ENCODE assay signal across 8 mouse cellular contexts in the genomic region with DNA sequence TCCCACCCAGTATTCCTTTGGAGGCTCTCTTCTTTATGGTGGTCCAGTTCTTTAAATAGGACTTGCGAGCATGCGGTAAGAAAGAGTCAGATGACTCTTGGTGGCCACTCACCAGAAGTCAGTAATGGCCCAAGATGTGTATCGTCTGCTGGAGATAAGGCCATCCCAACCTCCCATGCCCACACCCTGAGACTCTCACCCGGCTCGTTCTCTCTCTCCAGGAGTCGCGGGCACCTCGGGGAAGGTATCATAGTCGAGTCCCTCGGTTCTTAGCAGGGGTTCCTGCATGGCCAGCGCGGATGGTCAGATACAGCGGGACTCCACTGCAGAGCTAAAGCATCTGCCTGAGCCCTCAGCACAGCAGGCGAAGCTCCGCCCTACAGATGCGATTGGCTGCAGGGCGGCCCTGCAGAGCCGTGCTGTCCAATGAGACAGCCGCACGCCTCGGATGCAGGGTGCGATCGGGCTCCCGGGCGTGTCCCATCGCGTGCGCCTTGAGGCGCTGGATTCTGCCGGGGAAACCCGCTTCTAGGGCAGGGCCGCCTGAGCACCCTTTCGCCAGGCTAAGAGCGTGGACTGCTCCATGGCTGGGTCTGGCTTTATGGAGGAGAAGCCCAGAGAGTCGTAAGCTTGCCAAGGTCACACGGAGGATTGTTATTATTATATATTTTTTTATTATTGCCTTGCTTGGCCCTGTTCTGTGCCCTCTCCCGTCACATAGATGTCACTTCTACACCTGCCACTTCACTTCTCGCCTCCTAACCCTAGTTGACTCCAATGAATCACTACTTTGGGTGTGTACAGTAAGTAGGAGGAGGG. TPM values are rescaled to one million over a fixed set of nuclear protein-coding genes. Genes with fewer than 3 reads are reported as not detected.
DNase-seq lines count a peak whose midpoint lies in the region; ATAC-seq and TF ChIP-seq lines count a peak whose summit lies in the region.

A gene (minus strand): TSS at position 381 of the 819 bp plus-strand sequence.

- no peaks in the 10 kb centered on the region for H3K27me3 ChIP-seq in forebrain, postnatal 0 days (ENCODE audit: insufficient read depth, low read length)
- 0 out of 2 replicates have a peak, but pooled peaks cover 8% of the 10 kb centered on the region for H3K27me3 ChIP-seq in lung, embryonic 14.5 days (ENCODE audit: insufficient read depth, low read length)

- no peak within 1 kb of the TSS for H3K9ac ChIP-seq in ES-E14 (ENCODE audit: insufficient read depth, low read depth, low read length, poor library complexity, severe bottlenecking)
- peak within 1 kb of the TSS; percentile 66 for H3K9ac ChIP-seq in forebrain, postnatal 0 days
- 0 out of 2 replicates have a peak within 1 kb of the TSS, but pooled peaks have one; percentile 5 for H3K9ac ChIP-seq in lung, embryonic 14.5 days

- H3K9me3 ChIP-seq in ES-E14 (ENCODE audit: control insufficient read depth, insufficient read depth, low read depth, low read length) = no peaks in the 10 kb centered on the region
- no peaks in the 10 kb centered on the region for H3K9me3 ChIP-seq in forebrain, postnatal 0 days (ENCODE audit: low read length)
- H3K9me3 ChIP-seq in lung, embryonic 14.5 days (ENCODE audit: low read depth, low read length) = no peaks in the 10 kb centered on the region

- peaks cover 1 to 3% of the 10 kb centered on the region in 2 experiments; a peak in 1 of 4 replicates for H3K4me1 ChIP-seq in ES-E14 (ENCODE audit: control insufficient read depth in 2 of 2, insufficient read depth in 2 of 2, low read length in 2 of 2, poor library complexity in 1 of 2)
- H3K4me1 ChIP-seq in forebrain, postnatal 0 days (ENCODE audit: insufficient read depth) = peaks cover 11% of the 10 kb centered on the region; the same call in 1 of the 2 replicates
- peaks cover 3% of the 10 kb centered on the region; the same call in 1 of the 2 replicates for H3K4me1 ChIP-seq in lung, embryonic 14.5 days (ENCODE audit: insufficient read depth)

- ATAC-seq in forebrain, postnatal 0 days = peak; percentile 100
- ATAC-seq in lung, embryonic 14.5 days (ENCODE audit: insufficient read depth) = peak; percentile 99
- ATAC-seq in neutrophil, adult 5-6 weeks (ENCODE audit: extremely low read depth, insufficient number of reproducible peaks, low FRiP score, poor library complexity, severe bottlenecking) = peak; percentile 84

- no peak for TF ChIP-seq CTCF in forebrain, postnatal 0 days (IDR thresholded peaks at IDR 0.05; ENCODE audit: low read depth)
- TF ChIP-seq CTCF in layer of hippocampus, adult 2 months (conservative IDR thresholded peaks at IDR 0.05) = no peak
- TF ChIP-seq CTCF in lung, embryonic 14.5 days (IDR thresholded peaks at IDR 0.05; ENCODE audit: low read depth) = no peak

- in situ Hi-C loops in ES-E14 (cut with MboI; ENCODE audit: low sequenced_read_pairs in 2 of 2, unreplicated experiment in 2 of 2) = no loop called here

- H3K4me3 ChIP-seq in ES-E14 (ENCODE audit: insufficient read depth in 1 of 2, low read depth in 1 of 2, low read length in 2 of 2, poor library complexity in 1 of 2, severe bottlenecking in 1 of 2) = peak within 1 kb of the TSS in 1 of 2 experiments; percentile 56; a peak in 2 of 4 replicates
- H3K4me3 ChIP-seq in forebrain, postnatal 0 days (ENCODE audit: low read depth, low read length) = peak within 1 kb of the TSS; percentile 43
- peak within 1 kb of the TSS; percentile 73 for H3K4me3 ChIP-seq in layer of hippocampus, adult 2 months
- peak within 1 kb of the TSS; percentile 3 for H3K4me3 ChIP-seq in lung, embryonic 14.5 days (ENCODE audit: low read depth, low read length)

- DNase-seq in ES-E14 (ENCODE audit: low read depth, low spot score) = peak; percentile 67
- peak; percentile 93 to 97 for DNase-seq in cerebellum, adult 18-20 months
- peak; percentile 94 for DNase-seq in forebrain, postnatal 0 days
- peak; percentile 86 for DNase-seq in heart, postnatal 4 days
- DNase-seq in layer of hippocampus, adult 2 months (ENCODE audit: low spot score in 2 of 2) = peak; percentile 88 to 91
- DNase-seq in lung, embryonic 14.5 days = peak; percentile 94
- peak; percentile 89 for DNase-seq in testis, postnatal 14 days (ENCODE audit: low spot score)

- no peaks in the 10 kb centered on the region for H3K36me3 ChIP-seq in ES-E14 (ENCODE audit: control insufficient read depth, insufficient read depth, low read length, poor library complexity, severe bottlenecking)
- H3K36me3 ChIP-seq in forebrain, postnatal 0 days (ENCODE audit: insufficient read depth) = no peaks in the 10 kb centered on the region
- H3K36me3 ChIP-seq in lung, embryonic 14.5 days (ENCODE audit: insufficient read depth) = no peaks in the 10 kb centered on the region

- H3K27ac ChIP-seq in ES-E14 (ENCODE audit: insufficient read depth, low read depth, low read length, poor library complexity, severe bottlenecking) = no peak within 1 kb of the TSS
- H3K27ac ChIP-seq in forebrain, postnatal 0 days (ENCODE audit: low read depth, low read length) = peak within 1 kb of the TSS; percentile 70
- H3K27ac ChIP-seq in layer of hippocampus, adult 2 months = peak within 1 kb of the TSS; percentile 91
- H3K27ac ChIP-seq in lung, embryonic 14.5 days (ENCODE audit: low read depth) = no peak within 1 kb of the TSS

- WGBS in forebrain, postnatal 0 days = 2% methylated on average over 38 of the region's 38 CpGs
- 2% methylated on average over 38 of the region's 38 CpGs for WGBS in lung, embryonic 14.5 days

- H3K4me2 ChIP-seq in forebrain, postnatal 0 days (ENCODE audit: low read depth) = peak within 1 kb of the TSS; percentile 60
- peak within 1 kb of the TSS; percentile 50 for H3K4me2 ChIP-seq in lung, embryonic 14.5 days

TF ChIP-seq in ES-E14, 5 proteins besides CTCF, POLR2A, EP300 and RAD21:
- TF ChIP-seq MAFK (IDR thresholded peaks at IDR 0.05; ENCODE audit: insufficient read depth, low read depth, low read length) (no peak), CHD2 (IDR thresholded peaks at IDR 0.05; ENCODE audit: low read depth, low read length) (no peak), HCFC1 (IDR thresholded peaks at IDR 0.05; ENCODE audit: borderline replicate concordance, insufficient read depth, low read length) (no peak), ZNF384 (IDR thresholded peaks at IDR 0.05; ENCODE audit: low read depth, low read length) (no peak), ZC3H11A (IDR thresholded peaks at IDR 0.05; ENCODE audit: borderline replicate concordance, low read depth, low read length) (no peak)

RNA-seq across cellular contexts. Expression of the gene that starts here (rescaled TPM):
- 1.2 and 2.4 TPM in 2 replicates for total RNA-seq in ES-E14 (2012; rRNA removed)
- total RNA-seq in forebrain, postnatal 0 days (2014; rRNA removed) = 16.2 and 16.4 TPM in 2 replicates
- 9.6 and 10.5 TPM in 2 replicates for polyA plus RNA-seq in forebrain, postnatal 0 days (2015; fragmentation: Nextera tagmentation; extraction: Ambion mirVana)
- total RNA-seq in heart, postnatal 4 days (2021) = under 1 TPM; 0.18 to 0.24 TPM
- 10 to 100 TPM; 38.4 to 42.3 TPM for total RNA-seq in layer of hippocampus, adult 2 months (2021)
- 0.28 and 0.35 TPM in 2 replicates for polyA plus RNA-seq in lung, embryonic 14.5 days (2014; fragmentation: Nextera tagmentation; extraction: Ambion mirVana)
- 82.6 and 87.3 TPM in 2 replicates for total RNA-seq in neutrophil, adult 5-6 weeks (2017)

Comparison
In these comparisons a context has a peak if more than half of its experiments do, and no peak if none do; other contexts are left out.
1. Peak in DNase-seq in heart, postnatal 4 days; RNA of the gene not detected or under 1 TPM.
2. Peak in DNase-seq, ATAC-seq, H3K4me3 ChIP-seq, H3K9ac ChIP-seq and H3K4me2 ChIP-seq in lung, embryonic 14.5 days; RNA of the gene not detected or under 1 TPM.
3. H3K27ac ChIP-seq: peak in forebrain, postnatal 0 days (single experiment) and layer of hippocampus, adult 2 months (single experiment); none in ES-E14 (single experiment) and lung, embryonic 14.5 days (single experiment).
4. Peak in every context shown above with its lines, with median percentiles within 50 percentile points of each other: DNase-seq and ATAC-seq.